Mouse (Mus musculus) midbrain, postnatal 0 days (tissue): Measurements from ENCODE around the gene Flt3. TPM values are rescaled to one million over a fixed set of nuclear protein-coding genes. Genes with fewer than 3 reads are reported as not detected.

Experiments
- ATAC-seq: fragments of 200-750 bp; cut with Nextera tagmentation; 2 replicates; pipeline ENCODE4 v1.8.0; 2017; ENCODE audit warnings: moderate number of reproducible peaks, mild to moderate bottlenecking, moderate TSS enrichment, moderate library complexity; ENCODE audit not compliant: low FRiP score
- DNase-seq: peaks from one replicate; pipeline ENCODE4 v3.0.0-alpha.2; 2015; ENCODE audit warnings: low spot score
- H3K27ac ChIP-seq: fragments of 300-500 bp; sonication (generic); 2 replicates; pipeline ENCODE4 v1.5.1; 2014; ENCODE audit warnings: low read depth, mild to moderate bottlenecking, low read length, mixed read lengths
- H3K27me3 ChIP-seq: fragments of 300-500 bp; sonication (generic); 2 replicates; pipeline ENCODE4 v1.6.1; 2014; ENCODE audit warnings: low read length, control low read depth, mixed read lengths; ENCODE audit not compliant: insufficient read depth
- H3K36me3 ChIP-seq: fragments of 300-500 bp; sonication (generic); 2 replicates; pipeline ENCODE4 v1.6.1; 2014; ENCODE audit warnings: low read length, control low read depth, mixed read lengths; ENCODE audit not compliant: insufficient read depth
- H3K4me1 ChIP-seq: fragments of 300-500 bp; sonication (generic); 2 replicates; pipeline ENCODE4 v1.6.1; 2014; ENCODE audit warnings: mild to moderate bottlenecking, control low read depth, antibody characterized with exemption, low read length, mixed read lengths; ENCODE audit not compliant: insufficient read depth
- H3K4me2 ChIP-seq: fragments of 300-500 bp; sonication (generic); 2 replicates; pipeline ENCODE4 v1.6.1; 2014; ENCODE audit warnings: low read depth, mild to moderate bottlenecking, low read length, mixed read lengths; ENCODE audit not compliant: poor library complexity, severe bottlenecking
- H3K4me3 ChIP-seq: fragments of 300-500 bp; sonication (generic); 2 replicates; pipeline ENCODE4 v1.5.1; 2014; ENCODE audit warnings: low read depth, mild to moderate bottlenecking, low read length, moderate library complexity
- H3K9ac ChIP-seq: fragments of 300-500 bp; sonication (generic); replicated peaks from 2 replicates; pipeline ENCODE4 v1.6.1; 2014; ENCODE audit warnings: mild to moderate bottlenecking, low read length, moderate library complexity, mixed read lengths; ENCODE audit not compliant: poor library complexity, severe bottlenecking
- H3K9me3 ChIP-seq: fragments of 300-500 bp; sonication (generic); 2 replicates; pipeline ENCODE4 v1.6.1; 2016; ENCODE audit warnings: low read length, control low read depth
- CTCF ChIP-seq: IDR thresholded peaks from 2 replicates; pipeline ENCODE4 v1.5.1; 2016; ENCODE audit warnings: antibody characterized with exemption, mild to moderate bottlenecking
- WGBS: fragments of 180-500 bp; shearing (Covaris S2); extraction: QIAGEN DNeasy Blood & Tissue Kit; methylation state at CpG from one replicate; pipeline ENCODE4 v1.1.7; 2014; 5-methylcytosine and 5-hydroxymethylcytosine counted together
- polyA plus RNA-seq: library from polyadenylated mRNA; unstranded; fragments of >200 nt; fragmentation: Nextera tagmentation; extraction: Ambion mirVana; gene quantifications from 2 replicates; pipeline ENCODE4 v1.2.1, GENCODE M21; 2015
- total RNA-seq: library from RNA; depleted of rRNA; stranded (reverse); fragments of >200 nt; gene quantifications from 2 replicates; pipeline ENCODE4 v1.2.3, GENCODE M21; 2014

Gene Flt3
- total and polyA plus RNA-seq, 2 experiments from 2014 or later = 2.0 to 2.5 TPM

GRCm38 (mm10) chr5:147304276-147305155 is 95.8 kb downstream of the Flt3 start:
- under 1% methylated on average over 54 of the region's 54 CpGs for WGBS
- TF ChIP-seq CTCF = no peak
- Histone ChIP-seq H3K27ac (no peak overlapping the region), H3K27me3 (peaks cover 99% of the 10 kb centered on the region), H3K9me3 (no peaks in the 10 kb centered on the region), H3K4me2 (no peak overlapping the region), H3K4me3 (0 out of 2 replicates have a peak overlapping the region, but pooled peaks have one; percentile 3), H3K36me3 (no peaks in the 10 kb centered on the region), H3K4me1 (no peaks in the 10 kb centered on the region), H3K9ac (no peak overlapping the region)
- DNase-seq (no peak), ATAC-seq (no peak)

GRCm38 (mm10) chr5:147302746-147303400 is 97.4 kb downstream of the Flt3 start:
- Histone ChIP-seq H3K4me3 (no peak overlapping the region), H3K9me3 (no peaks in the 10 kb centered on the region), H3K36me3 (no peaks in the 10 kb centered on the region), H3K27me3 (peaks cover 99% of the 10 kb centered on the region), H3K4me1 (no peaks in the 10 kb centered on the region), H3K4me2 (no peak overlapping the region), H3K27ac (no peak overlapping the region), H3K9ac (no peak overlapping the region)
- TF ChIP-seq CTCF = no peak
- 5% methylated on average over 13 of the region's 13 CpGs for WGBS
- ATAC-seq = no peak
- DNase-seq = no peak

DNA sequence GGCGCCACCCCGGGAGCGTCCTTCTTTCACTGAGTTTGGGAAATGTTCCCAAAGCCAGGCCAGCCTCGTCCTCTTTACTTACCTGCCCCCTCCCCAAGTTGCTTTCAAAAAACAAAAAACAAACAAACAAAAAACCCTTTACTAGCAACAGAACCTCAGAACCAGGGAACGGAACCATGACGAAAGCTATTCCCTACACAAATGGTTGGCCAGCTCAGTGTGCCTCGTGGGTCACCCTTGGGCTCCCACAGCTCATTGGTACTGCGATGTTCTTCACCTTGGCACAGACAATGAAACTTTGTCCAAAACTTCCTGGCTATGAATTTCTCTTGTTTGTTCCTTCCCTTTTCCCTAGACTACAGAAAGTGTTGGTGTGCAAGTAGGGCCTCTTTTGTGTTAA is 98.1 kb downstream of the Flt3 start:
- Histone ChIP-seq H3K4me1 (no peaks in the 10 kb centered on the region), H3K9me3 (no peaks in the 10 kb centered on the region), H3K4me2 (no peak overlapping the region), H3K27ac (no peak overlapping the region), H3K4me3 (no peak overlapping the region), H3K36me3 (no peaks in the 10 kb centered on the region), H3K9ac (no peak overlapping the region), H3K27me3 (peaks cover 99% of the 10 kb centered on the region)
- no peak for TF ChIP-seq CTCF
- no peak for ATAC-seq
- DNase-seq = no peak
- 3% methylated on average over 8 of the region's 8 CpGs for WGBS

DNA sequence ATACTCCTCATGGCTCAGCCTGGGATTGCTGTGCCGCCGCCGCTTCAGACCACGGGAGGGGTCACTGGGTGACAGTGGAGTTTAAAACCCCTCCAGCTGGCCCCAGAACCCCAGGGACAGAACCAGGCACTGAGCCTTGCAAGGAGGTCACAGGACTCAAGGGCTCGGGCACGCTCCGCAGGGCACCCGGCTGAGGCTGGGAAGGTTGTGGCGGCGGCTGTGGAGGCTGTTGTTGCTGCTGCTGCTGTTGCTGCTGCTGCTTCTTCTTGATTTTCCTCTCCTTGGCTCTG is 98.6 kb downstream of the Flt3 start:
- Histone ChIP-seq H3K27me3 (peaks cover 99% of the 10 kb centered on the region), H3K4me3 (no peak overlapping the region), H3K9ac (no peak overlapping the region), H3K36me3 (no peaks in the 10 kb centered on the region), H3K4me2 (no peak overlapping the region), H3K4me1 (no peaks in the 10 kb centered on the region), H3K9me3 (no peaks in the 10 kb centered on the region), H3K27ac (no peak overlapping the region)
- WGBS = 1% methylated on average over 10 of the region's 10 CpGs
- DNase-seq (no peak), ATAC-seq (no peak)
- TF ChIP-seq CTCF = no peak

GRCm38 (mm10) chr5:147300917-147301780 is 99.1 kb downstream of the Flt3 start:
- Histone ChIP-seq H3K4me1 (no peaks in the 10 kb centered on the region), H3K9me3 (no peaks in the 10 kb centered on the region), H3K4me2 (no peak overlapping the region), H3K36me3 (no peaks in the 10 kb centered on the region), H3K27me3 (peaks cover 93% of the 10 kb centered on the region), H3K9ac (no peak overlapping the region), H3K27ac (no peak overlapping the region), H3K4me3 (no peak overlapping the region)
- under 1% methylated on average over 21 of the region's 21 CpGs for WGBS
- no peak for TF ChIP-seq CTCF
- DNase-seq (no peak), ATAC-seq (no peak)
